Mouse (Mus musculus): ENCODE results near the gene Ing2. TPM values are rescaled to one million over a fixed set of nuclear protein-coding genes. Genes with fewer than 3 reads are reported as not detected.

The Ing2 gene
- total and polyA plus RNA-seq, 3 experiments = 7.2 to 22.0 (median 16.8) TPM

DNA sequence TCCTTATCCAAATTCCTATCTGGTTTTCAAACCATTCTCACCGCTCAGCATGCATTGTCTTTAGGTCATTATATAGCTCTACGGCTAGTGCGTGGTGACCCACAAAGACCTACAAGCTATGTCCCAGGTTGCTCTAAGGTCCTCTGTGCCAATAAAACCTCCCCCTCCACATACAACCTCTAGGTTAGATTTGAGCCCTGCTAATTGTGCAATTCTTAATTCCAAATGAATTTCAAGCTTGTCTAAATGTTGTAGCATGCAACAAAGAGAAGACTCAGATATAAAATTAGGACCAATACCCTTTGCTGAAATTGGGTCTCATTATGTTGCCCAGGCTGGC lies 22.6 kb downstream of the Ing2 start:
- H3K4me2 ChIP-seq (ENCODE audit: insufficient read depth, low read depth, poor library complexity, severe bottlenecking) = no peak overlapping the region
- H3K9me3 ChIP-seq (replicated peaks; ENCODE audit: low read length) = no peaks in the 10 kb centered on the region

DNA sequence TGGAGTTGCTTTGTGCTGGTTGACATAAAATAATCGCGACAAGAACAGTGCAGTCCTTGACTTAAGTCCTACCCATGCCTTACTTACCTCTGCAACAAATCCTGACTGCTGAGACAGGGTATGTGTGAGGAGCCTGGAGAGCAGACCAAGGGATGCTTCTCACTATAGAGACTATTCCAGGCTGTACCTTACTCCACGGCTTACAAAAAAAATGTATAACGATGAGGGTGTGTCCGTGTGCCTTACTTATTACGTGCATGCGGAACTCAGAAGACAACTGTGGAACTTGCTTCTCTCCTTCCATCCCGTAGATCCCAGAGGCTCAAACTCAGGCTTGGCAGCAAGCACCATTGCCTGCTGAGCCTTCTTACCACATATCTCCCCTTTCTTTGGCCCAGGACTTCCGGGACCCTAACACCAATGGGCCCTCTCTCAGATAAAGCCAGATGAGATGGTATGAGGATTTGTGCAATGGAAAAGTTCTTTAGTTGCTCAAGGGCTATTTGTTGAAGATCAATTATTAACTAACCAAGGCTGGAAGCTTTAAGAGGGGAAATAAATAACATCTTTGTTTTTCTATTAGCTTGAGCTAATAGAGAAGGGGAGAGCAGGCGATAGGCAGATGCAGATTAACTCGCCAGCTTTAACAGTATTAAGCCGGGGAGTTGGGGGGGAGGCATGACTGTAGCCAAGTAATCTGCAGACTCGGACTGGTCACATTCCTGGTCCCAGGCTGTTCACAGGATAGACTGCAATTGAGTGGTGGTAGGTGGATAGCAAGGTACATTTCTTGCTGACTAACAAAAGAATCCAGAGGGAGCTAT lies 23.2 kb downstream of the Ing2 start:
- dilution Hi-C loops (cut with MboI; ENCODE audit: extremely low pct_ligation_motif_present, extremely low pct_unique_long_range_greater_than_20kb, low sequenced_read_pairs) = no loop called here
- H3K4me2 ChIP-seq (ENCODE audit: insufficient read depth, low read depth, poor library complexity, severe bottlenecking) = no peak overlapping the region

More for the DNA sequence above, 22.6 kb downstream of the Ing2 start:
- Histone ChIP-seq H3K9ac (ENCODE audit: insufficient read depth, low read depth) (no peak overlapping the region), H3K27me3 (replicated peaks) (no peaks in the 10 kb centered on the region), H3K4me1 (ENCODE audit: control insufficient read depth in 1 of 2, insufficient read depth in 2 of 2) (peaks cover 2 to 15% of the 10 kb centered on the region in 2 experiments; a peak in 3 of 4 replicates), H3K36me3 (replicated peaks in 1 of 2; ENCODE audit: control insufficient read depth in 1 of 2, insufficient read depth in 1 of 2, low read length in 1 of 2) (no peaks in the 10 kb centered on the region), H3K27ac (ENCODE audit: insufficient read depth, low read depth) (no peak overlapping the region), H3K4me3 (replicated peaks in 1 of 3; ENCODE audit: low read depth in 2 of 3, low read length in 2 of 3, poor library complexity in 1 of 3) (no peak overlapping the region), H3K79me2 (replicated peaks; ENCODE audit: control insufficient read depth, extremely low read depth, insufficient read depth, poor library complexity, severe bottlenecking) (no peaks in the 10 kb centered on the region)
- no peak for DNase-seq (ENCODE audit: extremely low read depth)
- no peak for TF ChIP-seq BHLHE40 (IDR thresholded peaks at IDR 0.05; ENCODE audit: low read depth, low read length)
- TF ChIP-seq ETS1 (conservative IDR thresholded peaks at IDR 0.05; ENCODE audit: low read depth, low read length) = no peak
- TF ChIP-seq E2F4 (IDR thresholded peaks at IDR 0.05; ENCODE audit: insufficient replicate concordance, low read depth, low read length) = no peak
- TF ChIP-seq TBP (conservative IDR thresholded peaks at IDR 0.05; ENCODE audit: low read depth, low read length) = no peak
- no peak for TF ChIP-seq HCFC1 (IDR thresholded peaks at IDR 0.05; ENCODE audit: low read depth, low read length)
- no peak for TF ChIP-seq MEF2A (IDR thresholded peaks at IDR 0.05; ENCODE audit: borderline replicate concordance, low read depth, low read length)
- TF ChIP-seq SIN3A (IDR thresholded peaks at IDR 0.05; ENCODE audit: low read length) = no peak
- TF ChIP-seq ZKSCAN1 (IDR thresholded peaks at IDR 0.05; ENCODE audit: borderline replicate concordance, low read depth, low read length) = no peak
- no peak for TF ChIP-seq TCF12 (IDR thresholded peaks at IDR 0.05; ENCODE audit: low read depth, low read length)
- TF ChIP-seq UBTF (IDR thresholded peaks at IDR 0.05; ENCODE audit: low read depth, low read length) = no peak
- no peak for TF ChIP-seq USF1 (IDR thresholded peaks at IDR 0.05; ENCODE audit: low read depth, low read length)
- TF ChIP-seq NRF1 (IDR thresholded peaks at IDR 0.05; ENCODE audit: low read depth, low read length) = no peak
- dilution Hi-C loops (cut with MboI; ENCODE audit: extremely low pct_ligation_motif_present, extremely low pct_unique_long_range_greater_than_20kb, low sequenced_read_pairs) (no loop called here), in situ Hi-C loops (cut with MboI; ENCODE audit: low pct_ligation_motif_present, low pct_unique_long_range_greater_than_20kb, low sequenced_read_pairs) (no loop called here)

More for the DNA sequence above, 23.2 kb downstream of the Ing2 start:
- Histone ChIP-seq H3K79me2 (replicated peaks; ENCODE audit: control insufficient read depth, extremely low read depth, insufficient read depth, poor library complexity, severe bottlenecking) (no peaks in the 10 kb centered on the region), H3K4me3 (replicated peaks in 1 of 3; ENCODE audit: low read depth in 2 of 3, low read length in 2 of 3, poor library complexity in 1 of 3) (no peak overlapping the region), H3K27me3 (replicated peaks) (no peaks in the 10 kb centered on the region), H3K9me3 (replicated peaks; ENCODE audit: low read length) (no peaks in the 10 kb centered on the region), H3K36me3 (replicated peaks in 1 of 2; ENCODE audit: control insufficient read depth in 1 of 2, insufficient read depth in 1 of 2, low read length in 1 of 2) (no peaks in the 10 kb centered on the region), H3K27ac (ENCODE audit: insufficient read depth, low read depth) (no peak overlapping the region), H3K9ac (ENCODE audit: insufficient read depth, low read depth) (no peak overlapping the region), H3K4me1 (ENCODE audit: control insufficient read depth in 1 of 2, insufficient read depth in 2 of 2) (peaks cover 2 to 15% of the 10 kb centered on the region in 2 experiments; a peak in 3 of 4 replicates)
- no peak for TF ChIP-seq USF2 (conservative IDR thresholded peaks at IDR 0.05; ENCODE audit: low read depth, low read length)
- in situ Hi-C loops (cut with MboI; ENCODE audit: low pct_ligation_motif_present, low pct_unique_long_range_greater_than_20kb, low sequenced_read_pairs) = no loop called here
- DNase-seq (ENCODE audit: extremely low read depth) = no peak

All from CH12.LX (cell line).